Mouse (Mus musculus) ES-E14 (cell line): ENCODE results near the gene Aldh3b3. TPM values are rescaled to one million over a fixed set of nuclear protein-coding genes. Genes with fewer than 3 reads are reported as not detected.
A peak's percentile ranks its signal among the peaks of the same experiment; 100 is the strongest.

Experiments used
- DNase-seq: peaks from one replicate; pipeline ENCODE4 v3.0.0-alpha.2; 2013; ENCODE audit warnings: low read depth, low spot score
- H3K27ac ChIP-seq: 2 replicates; pipeline ENCODE4 v1.5.1; 2012; ENCODE audit warnings: low read depth, mild to moderate bottlenecking, low read length, moderate library complexity, mixed read lengths; ENCODE audit not compliant: poor library complexity, insufficient read depth, severe bottlenecking
- H3K36me3 ChIP-seq: 2 replicates; pipeline ENCODE4 v1.6.1; 2012; ENCODE audit warnings: mild to moderate bottlenecking, low read length, moderate library complexity, mixed read lengths; ENCODE audit not compliant: control insufficient read depth, poor library complexity, insufficient read depth, severe bottlenecking
- H3K4me1 ChIP-seq, 2 experiments: fragments of 150-350 bp in 1 of 2; sonication (generic) in 1 of 2; 2 replicates each; pipeline ENCODE4 v1.6.1; 2012; ENCODE audit warnings: low read length in 2 of 2, mild to moderate bottlenecking in 1 of 2, mixed read lengths in 1 of 2; ENCODE audit not compliant: control insufficient read depth in 2 of 2, insufficient read depth in 2 of 2, poor library complexity in 1 of 2
- H3K4me3 ChIP-seq, 2 experiments: fragments of 150-350 bp in 1 of 2; sonication (generic) in 1 of 2; 2 replicates each; pipeline ENCODE4 v1.5.1; 2012; ENCODE audit warnings: low read length in 2 of 2, low read depth in 1 of 2, mild to moderate bottlenecking in 1 of 2, mixed read lengths in 1 of 2; ENCODE audit not compliant: insufficient read depth in 1 of 2, poor library complexity in 1 of 2, severe bottlenecking in 1 of 2
- H3K9ac ChIP-seq: 2 replicates; pipeline ENCODE4 v1.6.1; 2012; ENCODE audit warnings: low read depth, mild to moderate bottlenecking, low read length, mixed read lengths; ENCODE audit not compliant: poor library complexity, insufficient read depth, severe bottlenecking
- H3K9me3 ChIP-seq: fragments of 150-350 bp; sonication (generic); 2 replicates; pipeline ENCODE4 v1.6.1; 2012; ENCODE audit warnings: low read depth, mild to moderate bottlenecking, low read length; ENCODE audit not compliant: control insufficient read depth, insufficient read depth
- CHD2 ChIP-seq: IDR thresholded peaks from 2 replicates; pipeline ENCODE4 v1.6.1; 2014; ENCODE audit warnings: mild to moderate bottlenecking, low read depth, low read length, inconsistent platforms
- HCFC1 ChIP-seq: IDR thresholded peaks from 2 replicates; pipeline ENCODE4 v1.6.1; 2012; ENCODE audit warnings: low read length, inconsistent platforms, borderline replicate concordance; ENCODE audit not compliant: insufficient read depth
- MAFK ChIP-seq: IDR thresholded peaks from 2 replicates; pipeline ENCODE4 v1.6.1; 2014; ENCODE audit warnings: mild to moderate bottlenecking, low read depth, low read length, inconsistent platforms; ENCODE audit not compliant: insufficient read depth
- ZC3H11A ChIP-seq: IDR thresholded peaks from 2 replicates; pipeline ENCODE4 v1.6.1; 2012; ENCODE audit warnings: low read depth, mild to moderate bottlenecking, inconsistent platforms, low read length, borderline replicate concordance
- ZNF384 ChIP-seq: IDR thresholded peaks from 2 replicates; pipeline ENCODE4 v1.6.1; 2012; ENCODE audit warnings: low read depth, low read length, inconsistent platforms
- in situ Hi-C, 2 experiments: fragments of 600-800 bp; cut with MboI; formaldehyde crosslinking; loops; one replicate each; pipeline ENCODE4 v1.15.1; 2025; ENCODE audit warnings: low sequenced_read_pairs in 2 of 2, inconsistent platforms in 1 of 2; ENCODE audit not compliant: unreplicated experiment in 2 of 2
- total RNA-seq: library from RNA; depleted of rRNA; stranded (reverse); fragments of 300-350 nt; gene quantifications from 2 replicates; pipeline ENCODE4 v1.2.3, GENCODE M21; 2012

Aldh3b3 gene
- total RNA-seq, 1 experiment: not detected

GRCm38 (mm10) chr19:3942986-3943735 lies 15.3 kb upstream of the Aldh3b3 start:
- no peak for TF ChIP-seq ZC3H11A
- TF ChIP-seq CHD2: no peak
- H3K36me3 ChIP-seq: no peaks in the 10 kb centered on the region
- H3K27ac ChIP-seq: no peak overlapping the region
- H3K9ac ChIP-seq: no peak overlapping the region
- peak; percentile 88 for DNase-seq
- in situ Hi-C loops: no loop called here
- H3K4me1 ChIP-seq: peaks cover 0 to 12% of the 10 kb centered on the region in 2 experiments; a peak in 1 of 4 replicates
- peak overlapping the region; percentile 31 to 66 for H3K4me3 ChIP-seq
- H3K9me3 ChIP-seq: no peaks in the 10 kb centered on the region

DNA sequence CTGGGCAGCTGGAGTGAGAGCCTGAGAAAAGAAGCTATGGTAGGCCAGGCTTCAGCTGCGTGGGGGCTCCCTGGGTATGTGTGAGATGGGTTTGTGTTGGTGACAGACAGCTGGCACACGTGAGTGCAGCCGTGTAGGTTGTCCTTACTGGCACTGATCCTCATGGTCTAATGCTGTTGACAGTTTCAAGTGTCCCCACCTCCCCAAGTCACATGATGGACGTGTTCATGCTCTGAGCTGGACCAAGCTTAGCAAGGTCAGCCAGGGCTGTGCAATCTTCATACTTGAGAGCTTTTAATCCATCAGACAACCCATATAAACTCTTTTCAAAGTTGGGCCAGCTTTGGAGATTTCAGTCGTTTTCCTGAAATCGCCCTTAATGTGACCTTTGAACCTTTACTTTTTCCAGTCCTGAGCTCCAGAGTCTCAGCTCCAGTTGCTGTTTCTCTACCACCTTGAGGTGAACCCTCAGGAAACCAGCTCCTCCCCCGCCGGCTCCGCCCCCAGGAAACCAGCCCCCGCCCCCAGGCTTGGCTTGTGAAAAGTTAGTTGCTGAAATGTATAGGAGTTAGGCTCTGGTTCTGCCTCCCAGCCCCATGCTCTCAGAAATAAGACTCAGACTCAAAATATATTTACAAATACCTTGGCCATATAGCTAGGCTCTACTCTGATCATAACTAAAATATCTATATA lies 12.4 kb upstream of the Aldh3b3 start:
- no peak overlapping the region for H3K9ac ChIP-seq
- in situ Hi-C loops: no loop called here
- no peaks in the 10 kb centered on the region for H3K9me3 ChIP-seq
- no peak overlapping the region for H3K4me3 ChIP-seq
- H3K4me1 ChIP-seq: peaks cover 0 to 12% of the 10 kb centered on the region in 2 experiments; a peak in 1 of 4 replicates
- TF ChIP-seq HCFC1 (no peak), MAFK (no peak), CHD2 (no peak), ZC3H11A (no peak), ZNF384 (no peak)
- H3K27ac ChIP-seq: no peak overlapping the region
- H3K36me3 ChIP-seq: no peaks in the 10 kb centered on the region
- DNase-seq: no peak

DNA sequence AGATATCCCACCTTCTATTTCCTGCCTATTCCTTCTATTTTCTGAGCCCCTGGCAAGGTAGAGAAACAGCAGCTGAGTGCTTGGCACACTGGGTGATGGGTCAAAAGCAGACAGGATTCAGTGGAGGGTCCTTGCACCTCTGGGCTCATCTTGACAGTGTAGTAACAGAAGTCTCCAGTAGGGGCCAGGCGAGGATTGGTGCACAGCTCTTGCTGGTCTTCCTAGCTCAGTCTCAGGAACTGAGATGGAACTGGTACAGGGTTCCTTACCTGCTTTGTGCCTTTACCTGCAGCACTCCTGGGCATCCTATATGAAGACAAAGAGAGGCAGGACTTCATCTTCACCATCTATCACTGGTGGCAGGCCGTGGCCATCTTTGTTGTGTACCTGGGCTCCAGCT lies 11.7 kb upstream of the Aldh3b3 start:
- in situ Hi-C loops: no loop called here
- Histone ChIP-seq H3K4me3 (no peak overlapping the region), H3K36me3 (no peaks in the 10 kb centered on the region), H3K9ac (no peak overlapping the region), H3K4me1 (peaks cover 0 to 12% of the 10 kb centered on the region in 2 experiments; a peak in 1 of 4 replicates), H3K27ac (no peak overlapping the region), H3K9me3 (no peaks in the 10 kb centered on the region)
- TF ChIP-seq CHD2 (no peak), MAFK (no peak), ZNF384 (no peak), HCFC1 (no peak), ZC3H11A (peak; percentile 69; the same call in 1 of the 2 replicates)
- DNase-seq: peak; percentile 69

GRCm38 (mm10) chr19:3947813-3948212 lies 10.6 kb upstream of the Aldh3b3 start:
- H3K9ac ChIP-seq: no peak overlapping the region
- H3K4me1 ChIP-seq: peaks cover 0 to 5% of the 10 kb centered on the region in 2 experiments; a peak in 1 of 4 replicates
- TF ChIP-seq CHD2: no peak
- no peak for TF ChIP-seq MAFK
- TF ChIP-seq HCFC1: no peak
- no peak for TF ChIP-seq ZNF384
- no peak for TF ChIP-seq ZC3H11A
- H3K27ac ChIP-seq: no peak overlapping the region
- H3K36me3 ChIP-seq: no peaks in the 10 kb centered on the region
- DNase-seq: no peak
- H3K9me3 ChIP-seq: no peaks in the 10 kb centered on the region
- in situ Hi-C loops: no loop called here
- H3K4me3 ChIP-seq: no peak overlapping the region
